Mouse (Mus musculus): Measurements from ENCODE around the gene Sorcs1. TPM values are rescaled to one million over a fixed set of nuclear protein-coding genes. Genes with fewer than 3 reads are reported as not detected.

Sorcs1 gene
- polyA plus RNA-seq, 1 experiment from 2014 or later, result 4.7 TPM

DNA sequence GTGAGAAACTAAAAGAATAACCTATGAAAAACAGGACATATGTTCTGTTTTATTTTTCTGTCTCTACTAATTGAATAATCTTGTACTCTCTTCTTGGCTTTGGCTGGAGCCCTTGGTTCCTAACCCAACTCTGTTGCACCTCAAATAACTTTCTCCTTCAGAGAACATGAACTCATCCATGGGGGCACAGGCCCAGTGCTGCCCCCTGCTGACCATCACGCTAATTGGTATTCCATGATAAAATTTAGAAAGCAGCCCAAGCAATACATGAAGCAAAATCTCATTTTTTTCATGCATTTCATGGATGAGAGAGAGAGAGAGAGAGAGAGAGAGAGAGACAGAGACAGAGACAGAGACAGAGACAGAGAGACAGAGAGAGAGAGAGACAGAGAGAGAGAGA is 255.5 kb downstream of the Sorcs1 start:
- no peaks in the 10 kb centered on the region for H3K9me3 ChIP-seq (ENCODE audit: control insufficient read depth, low read length)
- ATAC-seq (ENCODE audit: low FRiP score) (no peak), DNase-seq (ENCODE audit: low spot score) (peak; percentile 12)
- no peaks in the 10 kb centered on the region for H3K36me3 ChIP-seq (ENCODE audit: control insufficient read depth, insufficient read depth, low read length)
- H3K27ac ChIP-seq (ENCODE audit: low read depth, low read length), result no peak overlapping the region
- no peaks in the 10 kb centered on the region for H3K27me3 ChIP-seq (ENCODE audit: control insufficient read depth, insufficient read depth, low read length)
- H3K4me1 ChIP-seq (replicated peaks; ENCODE audit: control insufficient read depth, insufficient read depth, low read length), result no peaks in the 10 kb centered on the region
- no peak overlapping the region for H3K4me3 ChIP-seq (ENCODE audit: low read depth, low read length)
- H3K9ac ChIP-seq (ENCODE audit: low read depth, low read length), result no peak overlapping the region
- no peak overlapping the region for H3K4me2 ChIP-seq (replicated peaks; ENCODE audit: low read depth, low read length)
- 67% methylated on average over 1 of the region's 1 CpGs for WGBS

- Histone ChIP-seq H3K9me3 (ENCODE audit: control insufficient read depth, low read length) (no peaks in the 10 kb centered on the region), H3K4me2 (replicated peaks; ENCODE audit: low read depth, low read length) (no peak overlapping the region), H3K27me3 (ENCODE audit: control insufficient read depth, insufficient read depth, low read length) (no peaks in the 10 kb centered on the region), H3K27ac (ENCODE audit: low read depth, low read length) (no peak overlapping the region), H3K36me3 (ENCODE audit: control insufficient read depth, insufficient read depth, low read length) (no peaks in the 10 kb centered on the region), H3K4me3 (ENCODE audit: low read depth, low read length) (no peak overlapping the region), H3K4me1 (replicated peaks; ENCODE audit: control insufficient read depth, insufficient read depth, low read length) (no peaks in the 10 kb centered on the region), H3K9ac (ENCODE audit: low read depth, low read length) (no peak overlapping the region)
- no peak for DNase-seq (ENCODE audit: low spot score)
- WGBS, result 61% methylated on average over 14 of the region's 14 CpGs
- no peak for ATAC-seq (ENCODE audit: low FRiP score)
Observed at GRCm38 (mm10) chr19:50418962-50419720, 259.3 kb downstream of the Sorcs1 start.

GRCm38 (mm10) chr19:50410561-50410960 is 267.9 kb downstream of the Sorcs1 start:
- Histone ChIP-seq H3K9me3 (ENCODE audit: control insufficient read depth, low read length) (no peaks in the 10 kb centered on the region), H3K4me2 (replicated peaks; ENCODE audit: low read depth, low read length) (no peak overlapping the region)

GRCm38 (mm10) chr19:50398341-50398740 is 280.1 kb downstream of the Sorcs1 start:
- no peak for DNase-seq (ENCODE audit: low spot score)
- Histone ChIP-seq H3K9ac (ENCODE audit: low read depth, low read length) (no peak overlapping the region), H3K36me3 (ENCODE audit: control insufficient read depth, insufficient read depth, low read length) (no peaks in the 10 kb centered on the region), H3K27ac (ENCODE audit: low read depth, low read length) (no peak overlapping the region), H3K4me3 (ENCODE audit: low read depth, low read length) (no peak overlapping the region), H3K9me3 (ENCODE audit: control insufficient read depth, low read length) (no peaks in the 10 kb centered on the region), H3K27me3 (ENCODE audit: control insufficient read depth, insufficient read depth, low read length) (no peaks in the 10 kb centered on the region), H3K4me1 (replicated peaks; ENCODE audit: control insufficient read depth, insufficient read depth, low read length) (no peaks in the 10 kb centered on the region), H3K4me2 (replicated peaks; ENCODE audit: low read depth, low read length) (no peak overlapping the region)
- no peak for ATAC-seq (ENCODE audit: low FRiP score)
- 94% methylated on average over 2 of the region's 2 CpGs for WGBS

More at GRCm38 (mm10) chr19:50410561-50410960, 267.9 kb downstream of the Sorcs1 start:
- H3K27me3 ChIP-seq (ENCODE audit: control insufficient read depth, insufficient read depth, low read length), result no peaks in the 10 kb centered on the region
- no peak overlapping the region for H3K27ac ChIP-seq (ENCODE audit: low read depth, low read length)
- H3K4me3 ChIP-seq (ENCODE audit: low read depth, low read length), result no peak overlapping the region
- H3K4me1 ChIP-seq (replicated peaks; ENCODE audit: control insufficient read depth, insufficient read depth, low read length), result no peaks in the 10 kb centered on the region
- H3K36me3 ChIP-seq (ENCODE audit: control insufficient read depth, insufficient read depth, low read length), result no peaks in the 10 kb centered on the region
- no peak overlapping the region for H3K9ac ChIP-seq (ENCODE audit: low read depth, low read length)
- ATAC-seq (ENCODE audit: low FRiP score) (no peak), DNase-seq (ENCODE audit: low spot score) (no peak)
- 80% methylated on average over 3 of the region's 3 CpGs for WGBS

DNA sequence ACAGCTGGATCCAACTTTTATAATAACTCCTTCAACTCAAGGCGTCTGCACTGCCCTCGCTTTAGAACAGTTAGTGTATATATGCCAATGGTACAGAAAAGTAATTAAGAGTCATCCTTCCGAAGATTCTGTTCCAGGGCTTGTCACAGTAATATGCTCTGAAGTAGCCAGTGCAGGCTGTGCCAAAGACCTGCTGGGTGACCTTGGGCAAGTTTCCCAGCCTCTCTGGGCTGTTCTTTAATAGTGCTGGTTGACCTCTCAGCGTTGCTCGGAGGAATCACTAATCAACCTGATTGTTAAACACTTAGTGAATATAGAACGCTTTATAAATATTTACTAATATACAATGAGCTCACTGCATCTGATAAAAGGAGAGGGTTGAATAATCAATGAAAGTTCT is 282.7 kb downstream of the Sorcs1 start:
- 87% methylated on average over 6 of the region's 6 CpGs for WGBS
- H3K36me3 ChIP-seq (ENCODE audit: control insufficient read depth, insufficient read depth, low read length), result no peaks in the 10 kb centered on the region
- DNase-seq (ENCODE audit: low spot score), result no peak

DNA sequence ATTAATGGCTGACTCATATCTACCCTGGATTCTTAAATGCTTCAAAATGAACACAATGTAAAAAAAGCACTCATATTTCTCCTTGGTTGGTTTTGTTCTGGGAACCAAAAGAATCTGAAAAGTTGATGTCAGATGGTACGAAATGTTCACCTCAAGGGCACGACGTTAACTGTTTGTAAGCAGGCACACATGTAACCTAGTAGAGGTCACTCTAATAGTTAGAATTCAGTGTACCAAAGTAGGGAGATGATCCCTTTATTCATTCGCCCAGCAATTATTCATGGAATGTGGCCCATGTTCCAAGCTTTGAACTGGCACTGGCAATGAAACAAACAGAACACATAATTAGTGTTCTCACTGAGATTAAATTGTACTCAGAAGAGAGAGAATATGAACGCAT is 284.3 kb downstream of the Sorcs1 start:
- Histone ChIP-seq H3K4me1 (replicated peaks; ENCODE audit: control insufficient read depth, insufficient read depth, low read length) (no peaks in the 10 kb centered on the region), H3K4me3 (ENCODE audit: low read depth, low read length) (no peak overlapping the region), H3K9ac (ENCODE audit: low read depth, low read length) (no peak overlapping the region), H3K27me3 (ENCODE audit: control insufficient read depth, insufficient read depth, low read length) (no peaks in the 10 kb centered on the region), H3K27ac (ENCODE audit: low read depth, low read length) (no peak overlapping the region), H3K4me2 (replicated peaks; ENCODE audit: low read depth, low read length) (no peak overlapping the region), H3K9me3 (ENCODE audit: control insufficient read depth, low read length) (no peaks in the 10 kb centered on the region), H3K36me3 (ENCODE audit: control insufficient read depth, insufficient read depth, low read length) (no peaks in the 10 kb centered on the region)
- ATAC-seq (ENCODE audit: low FRiP score), result no peak
- WGBS, result 90% methylated on average over 5 of the region's 5 CpGs
- DNase-seq (ENCODE audit: low spot score), result no peak

More for the DNA sequence above, 282.7 kb downstream of the Sorcs1 start:
- H3K27ac ChIP-seq (ENCODE audit: low read depth, low read length), result no peak overlapping the region
- no peaks in the 10 kb centered on the region for H3K9me3 ChIP-seq (ENCODE audit: control insufficient read depth, low read length)
- ATAC-seq (ENCODE audit: low FRiP score), result no peak
- no peak overlapping the region for H3K9ac ChIP-seq (ENCODE audit: low read depth, low read length)
- H3K27me3 ChIP-seq (ENCODE audit: control insufficient read depth, insufficient read depth, low read length), result no peaks in the 10 kb centered on the region
- no peaks in the 10 kb centered on the region for H3K4me1 ChIP-seq (replicated peaks; ENCODE audit: control insufficient read depth, insufficient read depth, low read length)
- no peak overlapping the region for H3K4me2 ChIP-seq (replicated peaks; ENCODE audit: low read depth, low read length)
- no peak overlapping the region for H3K4me3 ChIP-seq (ENCODE audit: low read depth, low read length)

DNA sequence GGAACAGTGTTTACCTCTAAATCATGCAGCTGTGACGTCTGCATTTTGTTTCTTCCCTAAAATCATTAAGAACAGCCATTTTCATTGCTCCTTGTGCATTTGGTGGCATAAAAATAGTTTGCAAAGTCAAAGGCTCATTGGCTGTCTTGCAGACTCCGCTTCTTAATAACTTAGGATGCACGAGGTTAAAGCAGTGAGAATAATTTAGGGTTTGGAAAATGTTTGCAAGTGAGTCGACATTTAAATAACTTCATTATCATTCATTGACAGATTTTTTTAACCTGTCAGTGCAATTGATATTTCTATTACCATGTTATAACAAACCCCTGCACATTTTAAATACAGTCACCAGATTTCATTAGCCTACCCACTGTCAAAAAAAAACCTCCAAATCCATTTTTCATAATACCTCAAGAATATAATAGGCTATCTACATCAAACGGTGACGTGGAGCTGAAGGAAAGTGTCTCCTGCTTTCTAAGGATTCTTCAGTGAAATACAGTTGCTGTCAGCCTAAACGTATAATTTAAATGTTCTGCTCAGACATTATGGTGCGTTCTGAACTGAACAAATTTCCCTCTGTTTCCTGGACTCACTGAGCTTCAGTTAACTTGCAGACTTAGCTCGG is 288.4 kb downstream of the Sorcs1 start:
- H3K4me2 ChIP-seq (replicated peaks; ENCODE audit: low read depth, low read length), result no peak overlapping the region
- WGBS, result 87% methylated on average over 9 of the region's 9 CpGs
- no peak for DNase-seq (ENCODE audit: low spot score)
- H3K4me3 ChIP-seq (ENCODE audit: low read depth, low read length), result no peak overlapping the region
- no peaks in the 10 kb centered on the region for H3K4me1 ChIP-seq (replicated peaks; ENCODE audit: control insufficient read depth, insufficient read depth, low read length)
- no peaks in the 10 kb centered on the region for H3K9me3 ChIP-seq (ENCODE audit: control insufficient read depth, low read length)
- no peak for ATAC-seq (ENCODE audit: low FRiP score)
- no peak overlapping the region for H3K9ac ChIP-seq (ENCODE audit: low read depth, low read length)
- no peak overlapping the region for H3K27ac ChIP-seq (ENCODE audit: low read depth, low read length)
- H3K27me3 ChIP-seq (ENCODE audit: control insufficient read depth, insufficient read depth, low read length), result no peaks in the 10 kb centered on the region
- H3K36me3 ChIP-seq (ENCODE audit: control insufficient read depth, insufficient read depth, low read length), result no peaks in the 10 kb centered on the region

DNA sequence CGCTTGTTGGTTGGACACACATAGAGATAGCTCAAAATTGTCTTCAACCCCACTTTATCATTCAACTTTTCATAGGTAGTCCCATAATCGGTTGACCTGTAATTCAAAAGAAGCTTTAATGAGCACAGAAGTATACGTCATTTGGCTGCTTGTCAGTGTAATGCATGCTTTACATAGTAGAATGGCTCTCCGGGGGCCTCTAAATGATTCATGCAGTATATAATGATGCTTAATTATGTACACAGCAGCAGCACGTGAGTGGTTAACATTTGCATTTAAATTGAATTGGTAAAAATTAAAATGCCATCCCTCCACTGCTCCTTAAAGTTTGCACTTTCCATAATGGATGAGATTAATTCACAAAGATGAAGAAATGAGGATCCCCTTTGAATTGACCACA is 299.5 kb downstream of the Sorcs1 start:
- no peaks in the 10 kb centered on the region for H3K27me3 ChIP-seq (ENCODE audit: control insufficient read depth, insufficient read depth, low read length)
- H3K4me2 ChIP-seq (replicated peaks; ENCODE audit: low read depth, low read length), result no peak overlapping the region
- H3K9me3 ChIP-seq (ENCODE audit: control insufficient read depth, low read length), result no peaks in the 10 kb centered on the region
- ATAC-seq (ENCODE audit: low FRiP score) (peak; percentile 56; the same call in 1 of the 2 replicates), DNase-seq (ENCODE audit: low spot score) (no peak)
- no peak overlapping the region for H3K9ac ChIP-seq (ENCODE audit: low read depth, low read length)
- H3K36me3 ChIP-seq (ENCODE audit: control insufficient read depth, insufficient read depth, low read length), result no peaks in the 10 kb centered on the region
- H3K27ac ChIP-seq (ENCODE audit: low read depth, low read length), result no peak overlapping the region
- WGBS, result 68% methylated on average over 5 of the region's 5 CpGs
- no peaks in the 10 kb centered on the region for H3K4me1 ChIP-seq (replicated peaks; ENCODE audit: control insufficient read depth, insufficient read depth, low read length)
- no peak overlapping the region for H3K4me3 ChIP-seq (ENCODE audit: low read depth, low read length)

DNA sequence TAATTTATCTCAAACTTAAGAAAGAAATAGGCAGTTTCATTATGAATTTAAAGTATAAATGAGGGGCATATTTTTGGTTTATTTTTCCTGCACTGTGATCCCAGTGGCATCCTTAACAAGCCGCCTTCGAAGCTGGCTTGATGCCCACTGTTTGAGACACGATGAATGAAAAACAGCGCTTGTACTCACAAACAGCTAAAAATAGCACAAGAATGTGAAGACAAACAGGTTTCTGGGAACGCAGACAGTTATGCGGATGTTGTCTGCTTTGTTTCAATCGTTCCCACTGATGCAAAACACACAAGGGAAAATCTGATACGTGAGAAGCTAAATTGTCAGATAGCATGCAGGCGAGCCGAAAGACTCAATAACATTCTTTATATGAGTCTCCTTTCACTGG is 303.7 kb downstream of the Sorcs1 start:
- no peak overlapping the region for H3K4me3 ChIP-seq (ENCODE audit: low read depth, low read length)
- H3K9me3 ChIP-seq (ENCODE audit: control insufficient read depth, low read length), result no peaks in the 10 kb centered on the region
- H3K4me1 ChIP-seq (replicated peaks; ENCODE audit: control insufficient read depth, insufficient read depth, low read length), result no peaks in the 10 kb centered on the region
- no peak for DNase-seq (ENCODE audit: low spot score)
- H3K27ac ChIP-seq (ENCODE audit: low read depth, low read length), result no peak overlapping the region
- 80% methylated on average over 10 of the region's 10 CpGs for WGBS
- H3K9ac ChIP-seq (ENCODE audit: low read depth, low read length), result no peak overlapping the region
- ATAC-seq (ENCODE audit: low FRiP score), result no peak
- no peak overlapping the region for H3K4me2 ChIP-seq (replicated peaks; ENCODE audit: low read depth, low read length)
- no peaks in the 10 kb centered on the region for H3K27me3 ChIP-seq (ENCODE audit: control insufficient read depth, insufficient read depth, low read length)
- H3K36me3 ChIP-seq (ENCODE audit: control insufficient read depth, insufficient read depth, low read length), result no peaks in the 10 kb centered on the region

Measured in hindbrain, embryonic 11.5 days (tissue).